Comparison of ENCODE assay signal across 9 mouse cellular contexts in genomic region chr10:70021667-70022066, GRCm38 (mm10).
DNase-seq lines count a peak whose midpoint lies in the region; ATAC-seq and TF ChIP-seq lines count a peak whose summit lies in the region.
"Had no signal": no experiment of that assay in that cellular context is flagged by ENCODE, and none has a peak within 500 bp of the region (broad histone marks: within the 10 kb centered on the region; RNA-seq: fewer than 3 reads in every experiment).

No protein-coding gene starts in this region.

- no peaks in the 10 kb centered on the region for H3K4me1 ChIP-seq in testis, adult 2 months (ENCODE audit: control insufficient read depth, insufficient read depth, low read length)
- no peaks in the 10 kb centered on the region for H3K4me1 ChIP-seq in hindbrain, embryonic 13.5 days (replicated peaks)

- 0 out of 2 replicates have a peak, but pooled peaks have one; percentile 39 for ATAC-seq in neutrophil, adult 5-6 weeks (ENCODE audit: extremely low read depth, insufficient number of reproducible peaks, low FRiP score, poor library complexity, severe bottlenecking)
- no peak for ATAC-seq in hindbrain, embryonic 13.5 days (ENCODE audit: low FRiP score)

- WGBS in hindbrain, embryonic 13.5 days: 90% methylated on average over 10 of the region's 10 CpGs

- H3K27ac ChIP-seq in testis, adult 2 months (ENCODE audit: control insufficient read depth, insufficient read depth, low read depth, low read length): no peak overlapping the region
- H3K27ac ChIP-seq in hindbrain, embryonic 13.5 days: no peak overlapping the region
- H3K27ac ChIP-seq: heart, embryonic 13.5 days had no signal

- H3K36me3 ChIP-seq in testis, adult 2 months (ENCODE audit: control insufficient read depth, insufficient read depth, low read length): no peaks in the 10 kb centered on the region
- peaks cover 72% of the 10 kb centered on the region for H3K36me3 ChIP-seq in hindbrain, embryonic 13.5 days

- H3K9ac ChIP-seq in hindbrain, embryonic 13.5 days: no peak overlapping the region
- H3K9ac ChIP-seq: heart, embryonic 13.5 days had no signal

- no peaks in the 10 kb centered on the region for H3K27me3 ChIP-seq in testis, adult 2 months (ENCODE audit: control insufficient read depth, insufficient read depth, low read length)
- no peaks in the 10 kb centered on the region for H3K27me3 ChIP-seq in hindbrain, embryonic 13.5 days
- H3K27me3 ChIP-seq: heart, embryonic 13.5 days had no signal

- peak; percentile 44; the same call in 1 of the 2 replicates for TF ChIP-seq CTCF in testis, adult 2 months (IDR thresholded peaks at IDR 0.05; ENCODE audit: control insufficient read depth, insufficient read depth, insufficient replicate concordance, low read depth, low read length)

- DNase-seq in testis, postnatal 14 days (ENCODE audit: low spot score): no peak
- peak; percentile 74 for DNase-seq in adrenal gland, adult 2 months
- DNase-seq in gastrocnemius, postnatal 14 days: peak; percentile 67
- DNase-seq in layer of hippocampus, postnatal 14 days (ENCODE audit: low spot score in 2 of 2): peak; percentile 20 to 23
- peak; percentile 61 for DNase-seq in thymus, postnatal 0 days (ENCODE audit: low spot score)

- TF ChIP-seq POLR2A in testis, adult 2 months (IDR thresholded peaks at IDR 0.05; ENCODE audit: control insufficient read depth, low read depth, low read length): no peak

- no peak overlapping the region for H3K4me3 ChIP-seq in testis, adult 2 months (ENCODE audit: control insufficient read depth, low read depth, low read length)
- H3K4me3 ChIP-seq in hindbrain, embryonic 13.5 days: no peak overlapping the region
- H3K4me3 ChIP-seq: heart, embryonic 13.5 days had no signal

- intact Hi-C loops in gastrocnemius, postnatal 14 days (cut with DNase I; ENCODE audit: low total_unique reads): no loop called here

- H3K4me2 ChIP-seq in hindbrain, embryonic 13.5 days: no peak overlapping the region
- H3K4me2 ChIP-seq: heart, embryonic 13.5 days had no signal

- no peaks in the 10 kb centered on the region for H3K9me3 ChIP-seq in hindbrain, embryonic 13.5 days
